Mouse (Mus musculus) stomach, postnatal 0 days (tissue): ENCODE results near the gene Syt2.

Experiments used
- CTCF ChIP-seq: IDR thresholded peaks from 2 replicates; pipeline ENCODE4 v1.5.1; 2016; ENCODE audit warnings: antibody characterized with exemption, low read depth, mild to moderate bottlenecking, moderate library complexity
- EP300 ChIP-seq: optimal IDR thresholded peaks from 2 replicates; pipeline ENCODE3; 2016; ENCODE audit warnings: antibody characterized with exemption

DNA sequence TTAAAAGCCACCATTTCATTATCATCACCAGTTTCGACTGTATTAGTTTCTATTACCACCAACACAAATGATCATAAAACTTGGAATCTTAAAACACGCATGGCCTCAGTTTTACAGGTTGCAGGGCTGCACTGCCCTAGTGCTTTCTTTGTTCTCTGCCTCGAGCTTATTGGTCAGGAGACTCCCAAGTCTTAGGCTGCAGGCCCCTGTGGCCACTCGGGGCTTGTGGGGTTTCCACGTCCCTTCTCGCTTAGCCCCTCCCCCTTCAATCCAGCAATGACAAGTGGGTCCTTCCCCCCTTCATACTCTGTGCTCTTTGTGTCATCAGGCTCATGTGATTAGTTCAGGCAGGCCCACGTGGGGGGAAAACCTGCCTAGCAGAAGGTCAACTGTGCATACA lies 141.6 kb downstream of the Syt2 start:
- TF ChIP-seq EP300 (no peak), CTCF (no peak)
